Mouse (Mus musculus) cortical plate, adult 2 months (tissue): Measurements from ENCODE around the gene Dlst.

Experiments used
- CTCF ChIP-seq: fragments of 200-500 bp; IDR thresholded peaks from 2 replicates; pipeline ENCODE4 v1.5.1; 2011; ENCODE audit warnings: mild to moderate bottlenecking, control low read depth, low read length; ENCODE audit not compliant: insufficient read depth; ENCODE audit errors: extremely low read depth
- POLR2A ChIP-seq: fragments of 200-500 bp; IDR thresholded peaks from 2 replicates; pipeline ENCODE4 v1.6.1; 2011; ENCODE audit warnings: mild to moderate bottlenecking, low read length, control low read depth; ENCODE audit not compliant: insufficient read depth; ENCODE audit errors: extremely low read depth

DNA sequence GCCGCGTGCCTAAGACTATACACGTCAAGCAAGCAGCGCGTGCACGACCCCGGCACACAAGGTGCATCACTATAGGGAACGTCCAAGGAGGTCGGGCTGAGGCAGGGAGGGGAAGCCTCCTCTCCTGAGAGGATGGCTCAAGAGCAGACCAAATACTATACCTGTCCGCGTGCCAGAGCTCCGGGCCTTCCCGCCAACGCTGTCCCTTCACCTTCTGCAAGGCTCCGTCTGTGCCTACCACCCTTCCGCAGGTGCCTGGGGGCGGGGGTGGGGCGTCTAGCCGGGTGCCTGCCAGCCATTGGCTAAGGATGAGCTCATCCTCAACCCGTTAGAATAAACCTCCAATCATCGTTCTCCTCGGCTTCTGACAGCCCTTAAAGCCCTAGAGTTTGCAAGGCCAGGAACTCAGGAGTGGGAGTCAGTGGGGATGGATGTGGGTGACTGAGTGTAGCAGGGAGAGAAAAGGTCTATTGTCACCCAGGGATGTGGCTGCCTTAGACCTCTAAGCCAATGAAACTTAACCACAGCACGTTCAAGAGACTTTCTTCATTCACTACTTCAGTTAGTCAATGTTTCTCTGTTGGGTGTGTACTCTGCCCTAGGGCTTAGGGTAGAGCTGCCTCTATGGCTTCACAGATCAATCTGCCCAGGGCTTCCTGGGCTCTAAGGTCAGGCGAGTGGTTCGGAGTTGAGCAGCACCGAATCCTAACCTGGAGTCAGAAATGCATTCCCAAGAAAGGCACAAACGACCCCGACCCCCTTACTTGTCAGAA lies 40.6 kb downstream of the Dlst start, which contains the start of gene Rps6kl1:
- TF ChIP-seq CTCF: no peak
- TF ChIP-seq POLR2A: peak; percentile 76
